Mouse (Mus musculus) embryonic facial prominence, embryonic 11.5 days (tissue): ENCODE results near the gene Klf9. TPM values are rescaled to one million over a fixed set of nuclear protein-coding genes. Genes with fewer than 3 reads are reported as not detected.

ENCODE experiments used
- ATAC-seq: fragments of 200-750 bp; cut with Nextera tagmentation; replicated peaks from 2 replicates; pipeline ENCODE4 v1.8.0; 2017; ENCODE audit warnings: low read depth; ENCODE audit not compliant: insufficient number of reproducible peaks, low FRiP score, low TSS enrichment
- DNase-seq: peaks from one replicate; pipeline ENCODE4 v3.0.0-alpha.2; 2015; ENCODE audit warnings: low spot score
- H3K27ac ChIP-seq: fragments of 300-500 bp; sonication (generic); replicated peaks from 2 replicates; pipeline ENCODE4 v1.5.1; 2014; ENCODE audit warnings: mild to moderate bottlenecking, low read depth, low read length, control low read depth
- H3K27me3 ChIP-seq: fragments of 300-500 bp; sonication (generic); 2 replicates; pipeline ENCODE4 v1.6.1; 2014; ENCODE audit warnings: mild to moderate bottlenecking, low read length, moderate library complexity, mixed read lengths; ENCODE audit not compliant: control insufficient read depth, insufficient read depth
- H3K36me3 ChIP-seq: fragments of 300-500 bp; sonication (generic); replicated peaks from 2 replicates; pipeline ENCODE4 v1.6.1; 2014; ENCODE audit warnings: low read depth, mild to moderate bottlenecking, low read length, moderate library complexity, mixed read lengths; ENCODE audit not compliant: control insufficient read depth, insufficient read depth
- H3K4me1 ChIP-seq: fragments of 300-500 bp; sonication (generic); 2 replicates; pipeline ENCODE4 v1.6.1; 2014; ENCODE audit warnings: low read length, mixed read lengths; ENCODE audit not compliant: control insufficient read depth, insufficient read depth
- H3K4me2 ChIP-seq: fragments of 300-500 bp; sonication (generic); 2 replicates; pipeline ENCODE4 v1.6.1; 2014; ENCODE audit warnings: low read depth, mild to moderate bottlenecking, control low read depth, low read length, moderate library complexity
- H3K4me3 ChIP-seq: fragments of 300-500 bp; sonication (generic); 2 replicates; pipeline ENCODE4 v1.5.1; 2014; ENCODE audit warnings: low read depth, low read length, control low read depth
- H3K9ac ChIP-seq: fragments of 300-500 bp; sonication (generic); replicated peaks from 2 replicates; pipeline ENCODE4 v1.6.1; 2014; ENCODE audit warnings: mild to moderate bottlenecking, control low read depth, low read length
- H3K9me3 ChIP-seq: fragments of 300-500 bp; sonication (generic); replicated peaks from 2 replicates; pipeline ENCODE4 v1.6.1; 2016; ENCODE audit warnings: mild to moderate bottlenecking, low read length, inconsistent platforms, mixed read lengths; ENCODE audit not compliant: control insufficient read depth
- WGBS: fragments of 180-500 bp; shearing (Covaris S2); extraction: QIAGEN DNeasy Blood & Tissue Kit; methylation state at CpG from one replicate; pipeline ENCODE4 v1.1.7; 2014; 5-methylcytosine and 5-hydroxymethylcytosine counted together
- polyA plus RNA-seq: library from polyadenylated mRNA; unstranded; fragments of >200 nt; fragmentation: Nextera tagmentation; extraction: Ambion mirVana; gene quantifications from 2 replicates; pipeline ENCODE4 v1.2.1, GENCODE M21; 2014

Gene Klf9
- polyA plus RNA-seq, 1 experiment from 2014 or later, result 0.81 TPM

GRCm38 (mm10) chr19:23135349-23136201 lies 5.5 kb upstream of the Klf9 start:
- ATAC-seq, result peak; percentile 42
- peak overlapping the region; percentile 39 for H3K4me3 ChIP-seq
- peak overlapping the region; percentile 47 for H3K9ac ChIP-seq
- peaks cover 23% of the 10 kb centered on the region for H3K27me3 ChIP-seq
- peak overlapping the region; percentile 69 for H3K4me2 ChIP-seq
- no peaks in the 10 kb centered on the region for H3K36me3 ChIP-seq
- no peak overlapping the region for H3K27ac ChIP-seq
- under 1% methylated on average over 55 of the region's 55 CpGs for WGBS
- DNase-seq, result peak; percentile 84
- peaks cover 5% of the 10 kb centered on the region for H3K4me1 ChIP-seq
- H3K9me3 ChIP-seq, result no peaks in the 10 kb centered on the region

DNA sequence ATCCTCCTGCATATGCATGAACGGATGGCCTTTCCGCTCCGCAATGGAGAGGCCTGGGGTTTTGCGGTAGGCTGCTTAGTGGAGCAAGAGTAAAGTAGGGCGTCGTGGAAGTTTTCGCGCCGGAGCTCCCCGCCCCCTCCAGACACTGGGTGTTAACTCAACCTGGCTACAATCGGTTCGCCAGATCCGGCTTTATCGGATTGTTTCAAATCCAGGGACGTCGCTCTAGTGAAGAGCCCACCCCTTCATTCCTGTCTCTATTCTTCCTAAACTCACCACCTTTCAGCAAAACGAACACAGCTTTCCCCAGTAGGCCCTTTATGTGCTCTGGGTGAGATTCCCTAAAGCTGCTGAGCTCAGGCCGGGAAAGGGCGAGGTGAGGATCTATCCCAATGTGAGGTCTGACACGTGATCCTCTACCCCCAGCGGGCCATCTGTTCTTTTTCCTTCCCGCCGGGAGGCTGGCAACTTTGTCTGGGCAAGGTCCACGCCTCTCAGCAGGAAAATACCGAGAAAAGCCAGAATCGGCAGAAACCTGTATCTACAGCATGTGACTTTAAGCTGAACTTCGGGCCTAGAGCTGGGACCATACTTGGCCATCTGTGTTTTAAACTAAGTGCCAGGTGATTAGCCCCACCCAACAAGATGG lies 4.7 kb upstream of the Klf9 start:
- Histone ChIP-seq H3K4me2 (peak overlapping the region; percentile 69), H3K27ac (no peak overlapping the region), H3K4me1 (peaks cover 5% of the 10 kb centered on the region), H3K36me3 (no peaks in the 10 kb centered on the region), H3K9ac (peak overlapping the region; percentile 47), H3K9me3 (no peaks in the 10 kb centered on the region), H3K27me3 (peaks cover 23% of the 10 kb centered on the region), H3K4me3 (peak overlapping the region; percentile 39)
- peak; percentile 53 for DNase-seq
- under 1% methylated on average over 27 of the region's 27 CpGs for WGBS
- ATAC-seq, result no peak

GRCm38 (mm10) chr19:23137295-23137694 lies 3.7 kb upstream of the Klf9 start:
- Histone ChIP-seq H3K9me3 (no peaks in the 10 kb centered on the region), H3K36me3 (no peaks in the 10 kb centered on the region), H3K4me1 (peaks cover 7% of the 10 kb centered on the region), H3K27ac (no peak overlapping the region), H3K4me3 (no peak overlapping the region), H3K4me2 (no peak overlapping the region), H3K9ac (no peak overlapping the region), H3K27me3 (peaks cover 28% of the 10 kb centered on the region)
- WGBS, result 53% methylated on average over 2 of the region's 2 CpGs
- DNase-seq (no peak), ATAC-seq (no peak)

- Histone ChIP-seq H3K4me3 (peak overlapping the region; percentile 53), H3K9me3 (no peaks in the 10 kb centered on the region), H3K9ac (0 out of 2 replicates have a peak overlapping the region, but pooled peaks have one; percentile 1), H3K27ac (no peak overlapping the region), H3K36me3 (no peaks in the 10 kb centered on the region), H3K4me1 (peaks cover 11% of the 10 kb centered on the region), H3K4me2 (peak overlapping the region; percentile 98), H3K27me3 (peaks cover 25% of the 10 kb centered on the region)
- no peak for ATAC-seq
- 46% methylated on average over 12 of the region's 12 CpGs for WGBS
- no peak for DNase-seq
Measured at GRCm38 (mm10) chr19:23139756-23140470, 1.1 kb upstream of the Klf9 start.

DNA sequence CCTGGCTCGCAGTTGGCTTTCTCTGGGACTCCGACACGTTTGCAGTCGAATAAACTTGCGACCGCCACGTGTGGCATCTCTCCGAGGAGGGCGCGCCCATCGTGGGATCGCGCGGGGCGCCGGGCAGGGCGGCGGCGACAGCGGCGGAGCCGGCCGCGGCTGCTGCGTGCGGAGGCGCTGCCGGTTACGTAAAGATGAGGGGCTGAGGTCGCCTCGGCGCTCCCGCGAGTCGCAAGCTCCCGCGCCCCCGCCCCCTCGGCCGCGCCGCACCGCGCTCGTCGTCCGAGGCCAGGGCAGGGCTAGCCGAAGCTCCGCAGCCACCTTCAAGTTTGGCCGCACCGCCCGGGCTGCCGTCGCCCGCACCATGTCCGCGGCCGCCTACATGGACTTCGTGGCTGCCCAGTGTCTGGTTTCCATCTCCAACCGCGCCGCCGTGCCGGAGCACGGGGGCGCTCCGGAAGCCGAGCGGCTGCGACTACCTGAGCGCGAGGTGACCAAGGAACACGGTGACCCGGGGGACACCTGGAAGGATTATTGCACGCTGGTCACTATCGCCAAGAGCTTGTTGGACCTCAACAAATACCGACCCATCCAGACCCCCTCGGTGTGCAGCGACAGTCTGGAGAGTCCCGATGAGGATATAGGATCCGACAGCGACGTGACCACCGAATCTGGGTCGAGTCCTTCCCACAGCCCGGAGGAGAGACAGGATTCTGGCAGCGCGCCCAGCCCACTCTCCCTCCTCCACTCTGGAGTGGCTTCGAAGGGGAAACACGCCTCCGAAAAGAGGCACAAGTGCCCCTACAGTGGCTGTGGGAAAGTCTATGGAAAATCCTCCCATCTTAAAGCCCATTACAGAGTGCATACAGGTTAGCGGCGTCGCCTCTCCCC lies 610 bp downstream of the Klf9 start:
- Histone ChIP-seq H3K27me3 (peaks cover 22% of the 10 kb centered on the region), H3K36me3 (no peaks in the 10 kb centered on the region), H3K27ac (no peak overlapping the region), H3K9me3 (no peaks in the 10 kb centered on the region), H3K9ac (peak overlapping the region; percentile 55), H3K4me1 (peaks cover 6% of the 10 kb centered on the region), H3K4me3 (peak overlapping the region; percentile 53), H3K4me2 (peak overlapping the region; percentile 98)
- ATAC-seq (no peak), DNase-seq (peak; percentile 34)
- WGBS, result under 1% methylated on average over 67 of the region's 94 CpGs

DNA sequence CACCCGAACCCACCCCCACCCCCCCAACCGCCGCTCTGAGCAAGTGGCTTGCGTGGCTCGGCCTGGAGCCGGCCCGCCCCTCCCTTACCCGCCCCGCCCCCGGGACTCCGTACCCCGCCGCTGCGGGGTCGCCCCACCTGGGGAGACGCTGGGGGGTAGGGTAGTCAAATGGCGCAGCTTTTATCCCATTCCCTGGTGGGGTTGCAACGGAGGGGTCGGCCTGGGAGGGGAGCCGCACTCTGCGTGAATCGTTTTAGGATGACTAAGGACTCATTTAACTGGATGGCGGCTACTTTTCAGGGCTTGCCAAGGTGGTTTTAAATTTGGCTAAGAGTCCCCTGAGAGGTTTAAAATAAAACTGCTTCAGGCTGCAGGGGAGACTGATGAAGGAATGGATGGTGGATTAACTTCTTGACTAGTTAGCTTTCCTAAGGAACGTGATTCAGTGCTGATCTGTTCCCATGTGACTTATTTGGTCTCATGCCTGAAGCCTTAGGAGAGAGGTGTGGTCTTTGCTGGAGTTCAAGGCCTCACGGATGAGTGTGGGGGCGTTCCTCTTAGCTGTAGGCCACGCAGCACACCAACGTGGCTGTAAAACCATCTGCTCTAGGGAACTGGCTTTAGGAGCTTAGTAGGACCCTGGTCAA lies 1.5 kb downstream of the Klf9 start:
- peak overlapping the region; percentile 32 for H3K9ac ChIP-seq
- H3K4me2 ChIP-seq, result peak overlapping the region; percentile 98
- WGBS, result 2% methylated on average over 28 of the region's 28 CpGs
- no peaks in the 10 kb centered on the region for H3K9me3 ChIP-seq
- no peak overlapping the region for H3K27ac ChIP-seq
- no peaks in the 10 kb centered on the region for H3K36me3 ChIP-seq
- H3K4me3 ChIP-seq, result peak overlapping the region; percentile 53
- H3K4me1 ChIP-seq, result peaks cover 6% of the 10 kb centered on the region
- peaks cover 14% of the 10 kb centered on the region; the same call in 1 of the 2 replicates for H3K27me3 ChIP-seq
- DNase-seq (no peak), ATAC-seq (no peak)

- Histone ChIP-seq H3K4me2 (no peak overlapping the region), H3K9me3 (no peaks in the 10 kb centered on the region), H3K4me3 (no peak overlapping the region; the same call in 1 of the 2 replicates), H3K9ac (no peak overlapping the region), H3K27ac (no peak overlapping the region), H3K36me3 (no peaks in the 10 kb centered on the region), H3K4me1 (peaks cover 6% of the 10 kb centered on the region), H3K27me3 (peaks cover 12% of the 10 kb centered on the region; the same call in 1 of the 2 replicates)
- WGBS, result 55% methylated on average over 7 of the region's 7 CpGs
- DNase-seq, result no peak
- ATAC-seq, result no peak
Measured at GRCm38 (mm10) chr19:23143074-23143445, 2.0 kb downstream of the Klf9 start.
